Mouse (Mus musculus) adrenal gland, postnatal 4 days (tissue): Measurements from ENCODE around the gene Zdhhc7. TPM values are rescaled to one million over a fixed set of nuclear protein-coding genes. Genes with fewer than 3 reads are reported as not detected.

ENCODE experiments used
- DNase-seq, 2 experiments: peaks; one replicate each; pipeline ENCODE4 v3.0.0; 2021 to 2022; ENCODE audit warnings: low spot score in 2 of 2, mixed read lengths in 2 of 2
- total RNA-seq, 2 experiments: library from RNA; stranded (reverse); gene quantifications; 2 replicates each; pipeline ENCODE4 v1.2.3; 2021

Zdhhc7 gene
- total RNA-seq, 2 experiments from 2014 or later, result 46.4 to 48.9 TPM

- DNase-seq, result no peak
These were observed 63.7 kb downstream of the Zdhhc7 start for GRCm38 (mm10) chr8:120037611-120038010.

DNA sequence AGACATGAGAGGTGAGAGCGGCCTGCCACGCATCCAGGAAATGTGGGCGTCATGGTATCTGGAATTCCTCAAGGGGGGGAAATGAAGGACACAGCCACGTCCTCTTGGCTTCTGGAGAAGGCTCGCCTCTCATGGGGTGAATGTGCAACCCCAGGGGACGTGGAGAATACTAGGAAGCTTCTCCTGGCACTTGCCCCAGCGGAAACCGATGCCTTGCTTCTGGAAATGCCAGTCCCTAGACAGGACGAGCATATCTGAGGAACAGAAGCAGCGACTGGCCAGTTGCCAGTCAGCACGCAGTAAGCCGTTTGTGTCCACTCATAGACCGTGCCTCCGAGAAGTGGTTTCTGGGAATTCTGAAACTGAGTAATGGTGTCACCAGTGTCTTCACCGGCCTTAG lies 64.1 kb downstream of the Zdhhc7 start:
- no peak for DNase-seq

- no peak for DNase-seq
These were observed 64.7 kb downstream of the Zdhhc7 start for GRCm38 (mm10) chr8:120036578-120036977.

GRCm38 (mm10) chr8:120036111-120036510 lies 65.2 kb downstream of the Zdhhc7 start:
- no peak for DNase-seq

DNA sequence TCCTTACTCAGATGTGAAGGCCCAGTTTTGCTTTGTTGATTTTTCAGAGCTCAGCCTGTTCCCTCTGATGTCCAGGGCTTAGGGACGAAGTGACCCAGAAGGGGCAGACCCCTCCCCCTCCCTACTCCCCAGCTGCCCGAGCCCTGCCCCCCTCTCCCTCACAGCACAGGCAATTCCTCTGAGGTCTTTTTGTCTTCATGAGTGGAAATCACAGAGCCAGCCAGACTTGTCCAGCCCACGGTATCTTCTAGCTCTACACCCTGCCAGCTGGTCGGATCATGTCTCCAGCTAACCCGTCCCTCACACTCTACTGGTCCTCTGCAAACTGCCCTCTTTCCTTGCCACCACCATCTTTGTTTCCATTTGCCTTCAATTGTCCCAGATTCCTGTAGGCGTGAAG lies 66.8 kb downstream of the Zdhhc7 start:
- no peak for DNase-seq

- no peak for DNase-seq
These were observed 68.6 kb downstream of the Zdhhc7 start for GRCm38 (mm10) chr8:120032549-120033208.

Other genes with a start within 250 kb of the Zdhhc7 start
- 10 to 100 TPM; 15.7 to 18.8 TPM for gene Klhl36, start 239.2 kb downstream of the Zdhhc7 start, total RNA-seq
- 100 to 1,000 TPM; 108 to 127 TPM for gene Usp10, start 191.1 kb downstream of the Zdhhc7 start, total RNA-seq
- gene Gm20388, start 190.6 kb downstream of the Zdhhc7 start, total RNA-seq, result 1 to 10 TPM in 1 of 2 experiments, not detected in 1; 8.8 TPM
- gene Crispld2, start 109.0 kb downstream of the Zdhhc7 start, total RNA-seq, result 10 to 100 TPM in 1 of 2 experiments, 1 to 10 TPM in 1; 9.9 to 11.7 TPM
- 10 to 100 TPM; 52.7 to 59.3 TPM for gene 6430548M08Rik, start 12.7 kb upstream of the Zdhhc7 start, total RNA-seq
- gene Fam92b, start 76.0 kb upstream of the Zdhhc7 start, total RNA-seq, result 1 to 10 TPM; 1.6 to 2.3 TPM
- gene Gse1, start 127.0 kb upstream of the Zdhhc7 start, total RNA-seq, result 10 to 100 TPM; 58.1 to 60.7 TPM